Mouse (Mus musculus) megakaryocyte-erythroid progenitor cell, adult 5-6 weeks (primary cell): ENCODE measurements around the gene Dhtkd1. TPM values are rescaled to one million over a fixed set of nuclear protein-coding genes. Genes with fewer than 3 reads are reported as not detected.

Experiments used
- ATAC-seq: replicated peaks from 2 replicates; pipeline ENCODE4 v1.8.0; 2016; ENCODE audit warnings: mild to moderate bottlenecking, inconsistent platforms; ENCODE audit not compliant: severe bottlenecking, poor library complexity, low FRiP score, low TSS enrichment
- total RNA-seq, 2 experiments: library from RNA; stranded (forward) in 1 of 2; stranded (reverse) in 1 of 2; fragments of 200-1000, 215-1000 nt in 1 of 2; fragments of >200 nt in 1 of 2; fragmentation: Nextera tagmentation in 1 of 2; gene quantifications; 2 replicates each; pipeline ENCODE4 v1.2.3; 2014 to 2017

The Dhtkd1 gene
- total RNA-seq, 2 experiments from 2014 or later = 2.4 to 5.7 TPM

DNA sequence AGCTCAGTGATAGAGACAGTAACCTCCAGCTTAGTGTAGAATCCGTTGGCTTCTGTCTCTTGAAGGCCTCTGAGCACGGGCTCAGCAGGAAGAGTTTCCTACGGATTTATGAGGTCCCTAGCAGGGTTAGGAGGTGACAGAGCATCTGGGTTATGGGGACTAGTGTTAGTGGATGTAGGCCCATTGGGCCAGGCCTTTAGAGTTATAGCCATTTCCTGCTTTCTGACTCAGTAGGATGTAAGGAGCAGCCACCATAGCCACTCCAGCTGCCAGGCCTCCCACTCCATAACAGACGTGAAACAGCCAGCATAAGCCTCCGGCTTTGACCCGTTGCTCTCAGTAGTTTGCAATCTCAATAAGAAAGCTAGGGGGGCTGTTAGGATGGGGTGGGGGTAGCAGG lies 6.5 kb downstream of the Dhtkd1 start:
- no peak for ATAC-seq

DNA sequence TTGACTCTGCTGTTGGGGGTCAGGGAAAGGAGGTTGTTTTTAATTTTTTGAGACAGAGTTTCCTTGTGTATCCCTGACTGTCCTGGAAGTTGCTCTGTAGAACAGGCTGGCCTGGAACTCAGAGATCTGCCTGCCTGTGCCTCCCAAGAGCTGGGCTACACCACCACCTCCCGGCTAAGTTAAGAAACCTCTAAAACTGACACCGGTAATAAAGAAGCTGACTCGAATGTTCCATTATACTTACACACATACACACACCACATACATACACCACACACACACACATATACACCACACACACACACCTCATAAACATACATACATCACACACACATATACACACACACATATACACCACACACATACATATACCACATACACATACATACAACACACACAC lies 7.7 kb downstream of the Dhtkd1 start:
- no peak for ATAC-seq

- ATAC-seq = no peak
Measured at GRCm38 (mm10) chr2:5931938-5932337, 10.7 kb downstream of the Dhtkd1 start.

- ATAC-seq = 0 out of 2 replicates have a peak, but pooled peaks have one; percentile 22
Measured at GRCm38 (mm10) chr2:5930291-5931054, 12.1 kb downstream of the Dhtkd1 start.

DNA sequence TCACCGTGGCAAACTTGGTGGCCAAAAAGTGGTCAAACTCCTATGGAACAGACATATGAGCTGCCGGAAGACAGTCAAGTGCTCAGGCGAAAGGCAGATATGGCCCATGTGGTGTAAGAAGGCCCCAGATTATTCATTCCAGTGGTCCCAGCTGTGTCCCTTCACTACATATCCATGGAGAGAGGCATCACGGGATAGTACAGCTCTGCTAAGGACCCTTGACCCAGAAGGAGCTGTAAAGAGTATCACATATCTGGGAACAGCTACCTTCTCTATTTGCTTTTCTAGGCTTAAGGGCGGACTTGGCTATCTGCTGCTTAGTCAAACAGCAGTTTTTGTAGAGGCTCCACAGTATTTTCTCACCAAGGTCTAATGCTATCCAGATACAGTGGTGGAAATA lies 12.8 kb downstream of the Dhtkd1 start:
- no peak for ATAC-seq

DNA sequence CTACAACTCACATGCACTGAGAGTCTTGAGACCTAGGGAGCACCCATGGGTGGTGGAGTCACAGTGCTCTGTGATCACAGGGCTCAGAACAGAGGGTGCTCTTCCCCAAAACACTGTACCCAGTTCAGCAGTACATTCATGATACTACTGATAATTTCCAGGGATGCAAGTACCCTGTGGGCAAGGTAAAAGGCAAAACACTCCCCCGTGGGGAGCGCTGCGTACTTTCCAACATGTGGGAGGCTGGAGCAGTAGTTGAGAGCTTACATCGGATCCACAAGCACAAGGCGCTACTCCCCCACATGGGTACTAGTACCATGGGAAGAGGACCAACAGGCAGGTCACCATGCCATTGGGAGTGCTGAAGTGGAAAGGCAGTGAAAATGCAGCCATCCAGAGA lies 15.1 kb downstream of the Dhtkd1 start:
- no peak for ATAC-seq

- ATAC-seq = no peak
Measured at GRCm38 (mm10) chr2:5923786-5924185, 18.8 kb downstream of the Dhtkd1 start.

- ATAC-seq = no peak
Measured at GRCm38 (mm10) chr2:5922823-5923222, 19.8 kb downstream of the Dhtkd1 start.

- ATAC-seq = no peak
Measured at GRCm38 (mm10) chr2:5911282-5911965, 31.2 kb downstream of the Dhtkd1 start.

DNA sequence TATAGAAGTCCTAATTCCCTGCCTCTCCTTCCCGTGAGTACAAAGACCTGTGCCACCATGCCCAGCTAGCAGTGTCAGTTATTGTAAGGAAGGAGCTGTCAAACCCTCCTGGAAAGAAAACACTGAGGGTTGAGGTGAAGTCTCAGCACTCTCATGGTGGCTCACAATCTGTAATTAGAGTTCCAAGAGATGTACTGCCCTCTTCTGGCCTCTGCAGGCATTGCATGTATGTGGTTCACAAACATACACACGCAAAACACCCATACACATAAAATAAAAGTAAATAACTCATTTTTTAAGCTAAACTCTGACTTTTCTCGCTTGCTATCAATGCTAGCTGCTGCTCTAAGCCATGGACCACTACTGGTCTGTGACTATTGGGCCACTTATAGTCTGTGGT lies 36.0 kb downstream of the Dhtkd1 start:
- ATAC-seq = peak; percentile 81

DNA sequence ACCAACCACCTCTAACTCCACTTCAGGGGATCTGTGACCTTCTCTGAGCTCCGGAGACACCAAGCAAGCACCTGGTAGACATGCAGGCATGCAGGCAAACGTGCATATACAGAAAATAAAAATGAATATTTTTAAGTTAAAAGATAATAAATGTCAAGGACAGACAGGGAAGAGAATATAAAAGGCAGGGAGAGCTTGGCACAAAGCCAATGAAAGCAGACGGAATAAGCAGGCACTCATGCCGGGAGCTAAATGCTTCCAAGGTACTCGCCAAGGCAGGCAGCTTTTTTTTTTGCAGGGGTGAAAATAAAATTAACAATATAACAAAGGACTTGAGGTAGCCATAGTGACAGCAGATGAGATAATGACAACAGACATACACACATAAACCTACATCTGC lies 36.5 kb downstream of the Dhtkd1 start:
- ATAC-seq = no peak

DNA sequence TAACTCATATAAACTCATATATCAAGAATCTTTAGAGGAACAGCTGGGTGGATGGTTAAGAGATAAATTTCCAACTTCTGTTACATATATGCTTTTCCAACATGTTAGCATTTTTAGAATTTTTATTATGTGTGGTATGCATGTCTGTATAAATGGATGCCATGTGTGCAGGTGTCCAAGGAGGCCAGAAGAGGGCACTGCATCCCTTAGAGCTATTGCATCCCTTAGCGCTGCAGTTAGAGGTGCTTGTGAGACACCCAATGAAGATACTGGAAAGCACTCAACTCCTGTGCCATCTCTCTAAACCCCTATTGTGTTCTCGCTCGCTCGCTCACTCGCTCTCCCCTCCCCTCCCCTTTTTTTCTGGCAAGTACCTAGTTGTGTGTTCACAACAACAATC lies 42.4 kb downstream of the Dhtkd1 start:
- ATAC-seq = peak; percentile 83

GRCm38 (mm10) chr2:5894843-5895570 lies 47.6 kb downstream of the Dhtkd1 start, which contains the start of gene Sec61a2:
Gene Sec61a2 (minus strand): TSS chr2:5895432.
- ATAC-seq = peak; percentile 96

DNA sequence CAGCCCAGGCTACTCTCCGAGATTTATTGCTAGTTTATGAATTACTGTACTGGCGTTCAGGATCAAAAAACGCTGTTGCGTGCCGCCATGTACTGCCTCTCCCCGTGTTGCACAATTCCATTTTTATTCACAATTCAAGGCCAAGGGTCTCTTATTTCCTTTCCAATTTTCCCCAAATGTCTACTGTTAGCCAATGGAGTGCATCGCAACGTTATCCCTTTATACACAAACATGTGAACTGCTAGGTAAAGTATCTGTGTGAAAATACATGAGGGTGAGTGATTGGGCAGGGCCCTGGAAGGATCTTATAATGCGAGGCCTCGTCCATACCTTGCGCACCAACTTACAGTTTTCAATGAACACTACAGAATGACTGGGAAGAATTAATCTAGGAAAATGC lies 48.3 kb downstream of the Dhtkd1 start:
- ATAC-seq = no peak

DNA sequence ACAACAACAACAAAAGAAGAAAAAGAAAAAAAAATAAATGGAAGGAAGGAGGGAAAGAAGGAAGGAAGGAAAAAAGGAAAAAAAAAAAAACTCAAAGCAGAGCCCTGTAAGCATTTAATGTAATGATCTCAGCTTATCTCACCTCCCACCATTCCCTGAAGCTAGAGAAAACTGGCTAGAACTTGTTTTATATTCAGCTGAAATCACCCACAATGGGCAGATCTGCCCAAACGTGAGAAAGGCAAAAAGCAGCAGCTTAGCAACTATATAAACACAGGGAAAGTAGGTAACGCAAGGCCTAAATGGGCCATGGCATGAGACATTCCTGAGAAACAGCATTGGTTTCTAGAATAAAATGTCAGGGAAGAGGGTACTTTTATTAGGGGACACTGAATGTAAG lies 53.2 kb downstream of the Dhtkd1 start:
- no peak for ATAC-seq

DNA sequence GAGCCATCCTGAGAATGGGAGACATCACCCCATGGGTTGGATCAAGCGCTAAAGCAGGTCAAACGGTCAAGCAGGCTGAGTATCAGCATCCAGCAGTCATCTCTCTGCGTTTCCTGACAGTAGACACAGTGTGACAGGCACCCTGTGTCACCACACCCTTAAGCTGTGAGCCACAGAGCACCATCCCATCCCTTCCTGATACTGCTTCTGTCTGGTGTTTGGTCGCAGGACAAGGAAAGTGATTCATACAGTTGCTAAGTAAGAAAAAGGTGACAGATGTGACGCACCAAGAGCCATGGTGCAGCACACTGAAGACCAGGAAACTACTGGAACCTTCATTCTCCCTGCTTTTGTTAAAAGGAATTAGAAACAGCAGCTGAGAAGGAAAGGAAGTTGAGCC lies 53.7 kb downstream of the Dhtkd1 start:
- no peak for ATAC-seq

DNA sequence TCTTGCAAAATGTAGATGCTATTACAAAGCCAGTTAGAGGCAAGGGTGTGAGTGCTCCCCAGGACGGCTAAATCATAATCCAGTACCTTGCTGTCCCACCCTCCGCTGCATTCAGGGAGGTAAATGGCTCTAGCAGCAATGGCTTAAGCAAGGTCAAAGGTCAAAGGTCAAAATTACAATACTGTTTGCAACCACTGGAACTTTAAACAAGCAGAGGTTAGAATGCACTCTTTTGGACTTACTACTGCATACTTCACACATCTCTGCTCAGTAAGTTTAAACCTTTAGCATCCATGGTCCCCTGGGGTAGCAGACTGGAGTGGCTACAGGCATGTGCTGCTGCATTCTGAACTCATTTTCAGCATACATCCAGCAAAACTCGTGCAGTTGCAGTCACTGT lies 65.1 kb downstream of the Dhtkd1 start:
- no peak for ATAC-seq

GRCm38 (mm10) chr2:5869746-5870145 lies 72.8 kb downstream of the Dhtkd1 start:
- no peak for ATAC-seq

DNA sequence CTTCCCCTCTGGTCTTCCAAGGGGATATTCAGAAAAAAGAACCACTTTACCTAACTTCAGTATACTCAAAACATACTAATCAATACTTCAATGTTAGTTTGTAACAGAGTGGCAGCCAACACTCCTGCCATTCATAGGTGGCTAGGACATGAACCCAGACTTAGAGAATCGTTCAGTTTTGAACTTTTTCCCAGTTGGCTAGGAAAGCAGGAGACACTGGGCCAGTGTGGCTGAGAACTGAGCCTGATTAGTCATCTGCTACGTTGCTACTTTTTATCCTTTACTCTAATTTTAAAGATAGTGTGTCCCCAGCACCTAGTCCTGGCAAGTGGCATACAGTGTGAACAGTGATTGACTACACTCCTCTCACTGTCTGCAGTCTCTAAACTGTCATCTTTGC lies 74.9 kb downstream of the Dhtkd1 start:
- no peak for ATAC-seq

- no peak for ATAC-seq
Measured at GRCm38 (mm10) chr2:5862834-5863233, 79.8 kb downstream of the Dhtkd1 start, which contains the start of gene Gm13199. Gene Gm13199 (minus strand): TSS chr2:5862934.
